Mouse (Mus musculus): ENCODE data around the gene Olfr51. TPM values are rescaled to one million over a fixed set of nuclear protein-coding genes. Genes with fewer than 3 reads are reported as not detected.

Gene Olfr51
- polyA plus RNA-seq, 1 experiment from 2014 or later, result not detected

DNA sequence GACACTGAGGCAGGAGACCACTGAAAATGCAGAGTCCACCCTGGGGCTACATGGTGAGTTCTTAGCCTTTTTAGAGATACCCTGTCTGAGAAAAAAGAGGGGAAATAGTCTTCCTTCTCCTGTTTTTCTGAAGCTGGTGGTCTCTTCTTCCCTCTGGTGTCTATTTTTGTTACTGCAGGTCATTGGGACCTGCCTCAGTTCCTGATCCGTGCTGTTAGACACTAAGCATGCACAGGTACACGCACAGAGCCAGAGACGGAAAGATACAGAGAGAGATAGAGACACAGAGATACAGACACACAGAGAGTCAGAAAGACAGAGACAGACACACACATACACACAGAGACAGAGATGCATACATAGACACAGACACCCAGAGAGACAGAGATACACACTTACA is 49.8 kb downstream of the Olfr51 start:
- 0 out of 2 replicates have a peak, but pooled peaks have one; percentile 24 for ATAC-seq (ENCODE audit: low FRiP score, low TSS enrichment)
- H3K27ac ChIP-seq (replicated peaks), result no peak overlapping the region
- H3K4me3 ChIP-seq (ENCODE audit: low read depth, low read length), result no peak overlapping the region
- DNase-seq (ENCODE audit: low spot score), result no peak
- H3K9ac ChIP-seq (ENCODE audit: low read length), result no peak overlapping the region
- no peaks in the 10 kb centered on the region for H3K27me3 ChIP-seq (ENCODE audit: control insufficient read depth, insufficient read depth, low read length)
- 43% methylated on average over 3 of the region's 3 CpGs for WGBS
- H3K4me1 ChIP-seq (replicated peaks; ENCODE audit: control insufficient read depth, insufficient read depth), result no peaks in the 10 kb centered on the region
- no peaks in the 10 kb centered on the region for H3K36me3 ChIP-seq (ENCODE audit: control insufficient read depth, insufficient read depth, low read length)
- H3K4me2 ChIP-seq (replicated peaks; ENCODE audit: low read depth), result no peak overlapping the region
- no peaks in the 10 kb centered on the region for H3K9me3 ChIP-seq (ENCODE audit: control insufficient read depth, low read length)
- TF ChIP-seq EP300 (optimal IDR thresholded peaks at IDR 0.05), result no peak
- peak; percentile 73 for TF ChIP-seq CTCF (IDR thresholded peaks at IDR 0.05; ENCODE audit: low read depth)

DNA sequence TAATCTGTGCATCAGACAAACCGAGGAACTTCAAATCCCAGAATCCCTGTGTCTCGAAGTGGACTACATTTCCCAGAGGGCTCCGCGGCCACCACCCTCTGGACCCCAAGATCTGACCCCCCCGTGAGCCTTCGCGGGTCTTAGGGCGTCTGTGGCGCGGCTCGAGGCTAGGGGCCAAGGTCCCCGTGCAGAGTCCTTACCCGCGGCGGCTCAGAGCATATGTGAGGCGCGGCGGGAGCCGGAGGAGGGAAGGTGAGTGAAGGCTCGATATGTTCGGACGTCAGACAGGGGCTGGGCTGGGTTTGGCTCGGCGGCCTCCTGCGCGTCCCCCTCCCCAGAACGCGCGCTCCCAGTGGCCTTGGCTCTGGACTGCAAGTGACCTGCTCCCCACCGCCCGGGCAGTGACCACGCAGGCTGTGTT is 55.8 kb downstream of the Olfr51 start, which contains the start of gene Zfp354a:
TSS of gene Zfp354a (plus strand) at position 107 of the 421 bp plus-strand sequence.
- H3K27ac ChIP-seq (replicated peaks), result no peak within 1 kb of the TSS
- ATAC-seq (ENCODE audit: low FRiP score, low TSS enrichment) (peak; percentile 87), DNase-seq (ENCODE audit: low spot score) (peak; percentile 78)
- peak within 1 kb of the TSS; percentile 77 for H3K9ac ChIP-seq (ENCODE audit: low read length)
- H3K9me3 ChIP-seq (ENCODE audit: control insufficient read depth, low read length), result no peaks in the 10 kb centered on the region
- peak within 1 kb of the TSS; percentile 63 for H3K4me2 ChIP-seq (replicated peaks; ENCODE audit: low read depth)
- H3K36me3 ChIP-seq (ENCODE audit: control insufficient read depth, insufficient read depth, low read length), result no peaks in the 10 kb centered on the region
- no peaks in the 10 kb centered on the region for H3K4me1 ChIP-seq (replicated peaks; ENCODE audit: control insufficient read depth, insufficient read depth)
- under 1% methylated on average over 29 of the region's 32 CpGs for WGBS
- TF ChIP-seq CTCF (IDR thresholded peaks at IDR 0.05; ENCODE audit: low read depth) (peak; percentile 48; the same call in 1 of the 2 replicates), EP300 (optimal IDR thresholded peaks at IDR 0.05) (no peak)
- no peaks in the 10 kb centered on the region for H3K27me3 ChIP-seq (ENCODE audit: control insufficient read depth, insufficient read depth, low read length)
- peak within 1 kb of the TSS; percentile 82 for H3K4me3 ChIP-seq (ENCODE audit: low read depth, low read length)

Other genes with a start within 250 kb of the Olfr51 start
- gene Zfp354c, start 175.9 kb upstream of the Olfr51 start, polyA plus RNA-seq (2015; fragmentation: Nextera tagmentation; extraction: Ambion mirVana), result 4.9 and 5.4 TPM in 2 replicates
- 0.30 and 0.31 TPM in 2 replicates for gene Zfp879, start 162.0 kb upstream of the Olfr51 start, polyA plus RNA-seq (2015; fragmentation: Nextera tagmentation; extraction: Ambion mirVana)
- 0.06 TPM in 1 of 2 replicates, not detected in the other for gene Grm6, start 152.9 kb upstream of the Olfr51 start, polyA plus RNA-seq (2015; fragmentation: Nextera tagmentation; extraction: Ambion mirVana)
- gene Zfp454, start 115.9 kb upstream of the Olfr51 start, polyA plus RNA-seq (2015; fragmentation: Nextera tagmentation; extraction: Ambion mirVana), result 1.6 and 1.9 TPM in 2 replicates
- 3.9 and 4.6 TPM in 2 replicates for gene Zfp2, start 87.4 kb upstream of the Olfr51 start, polyA plus RNA-seq (2015; fragmentation: Nextera tagmentation; extraction: Ambion mirVana)
- gene Zfp354b, start 72.0 kb upstream of the Olfr51 start, polyA plus RNA-seq (2015; fragmentation: Nextera tagmentation; extraction: Ambion mirVana), result 0.54 and 0.61 TPM in 2 replicates
- 0.07 TPM in 1 of 2 replicates, not detected in the other for gene 4933414I15Rik, start 59.8 kb upstream of the Olfr51 start, polyA plus RNA-seq (2015; fragmentation: Nextera tagmentation; extraction: Ambion mirVana)
- gene Prop1, start 49.8 kb upstream of the Olfr51 start, polyA plus RNA-seq (2015; fragmentation: Nextera tagmentation; extraction: Ambion mirVana), result not detected in 2 replicates
- gene Olfr1378, start 37.1 kb upstream of the Olfr51 start, polyA plus RNA-seq (2015; fragmentation: Nextera tagmentation; extraction: Ambion mirVana), result not detected in 2 replicates
- gene Olfr1377, start 21.6 kb upstream of the Olfr51 start, polyA plus RNA-seq (2015; fragmentation: Nextera tagmentation; extraction: Ambion mirVana), result not detected in 2 replicates
- 0.04 TPM in 1 of 2 replicates, not detected in the other for gene Olfr54, start 10.6 kb downstream of the Olfr51 start, polyA plus RNA-seq (2015; fragmentation: Nextera tagmentation; extraction: Ambion mirVana)
- gene Olfr1375, start 44.5 kb downstream of the Olfr51 start, polyA plus RNA-seq (2015; fragmentation: Nextera tagmentation; extraction: Ambion mirVana), result not detected in 2 replicates
- gene Zfp354a, start 55.7 kb downstream of the Olfr51 start, polyA plus RNA-seq (2015; fragmentation: Nextera tagmentation; extraction: Ambion mirVana), result 2.6 and 2.8 TPM in 2 replicates
- gene Gm12569, start 216.9 kb downstream of the Olfr51 start, polyA plus RNA-seq (2015; fragmentation: Nextera tagmentation; extraction: Ambion mirVana), result not detected in 2 replicates

All from stomach, postnatal 0 days (tissue).